Mouse (Mus musculus): ENCODE measurements around the gene Arntl2.
"Not testable (repeated sequence)": the region's sequence is repeated elsewhere in the genome, so short reads cannot be mapped to it uniquely, and the experiment has no call there.

GRCm38 (mm10) chr6:146864370-146864769 is 68.5 kb downstream of the Arntl2 start:
- not testable (repeated sequence) for TF ChIP-seq CTCF (IDR thresholded peaks at IDR 0.05; ENCODE audit: low read depth); EP300 (optimal IDR thresholded peaks at IDR 0.05)
